Mouse (Mus musculus) lung, postnatal 0 days (tissue): ENCODE results near the gene Edar.

Experiments used
- CTCF ChIP-seq: IDR thresholded peaks from 2 replicates; pipeline ENCODE4 v1.5.1; 2016; ENCODE audit warnings: antibody characterized with exemption, mild to moderate bottlenecking
- EP300 ChIP-seq: IDR thresholded peaks from 2 replicates; pipeline ENCODE4 v1.6.1; 2016; ENCODE audit warnings: antibody characterized with exemption, mild to moderate bottlenecking, control low read depth

- TF ChIP-seq CTCF (no peak), EP300 (no peak)
These were observed 23.4 kb downstream of the Edar start for GRCm38 (mm10) chr10:58652045-58652417.
